Mouse (Mus musculus) gastrocnemius, postnatal 36 days (tissue): ENCODE data around the gene Sfrp4. TPM values are rescaled to one million over a fixed set of nuclear protein-coding genes. Genes with fewer than 3 reads are reported as not detected.

ENCODE experiments used
- DNase-seq, 2 experiments: peaks; one replicate each; pipeline ENCODE4 v3.0.0; 2022
- intact Hi-C: fragments of 180-260 bp; cut with DNase I; formaldehyde crosslinking; loops from one replicate; pipeline ENCODE4 v1.15.1; 2025
- total RNA-seq, 2 experiments: library from RNA; stranded (reverse); gene quantifications; 2 replicates each; pipeline ENCODE4 v1.2.3; 2021

Sfrp4 gene
- total RNA-seq, 2 experiments from 2014 or later: 3.1 to 3.5 TPM

DNA sequence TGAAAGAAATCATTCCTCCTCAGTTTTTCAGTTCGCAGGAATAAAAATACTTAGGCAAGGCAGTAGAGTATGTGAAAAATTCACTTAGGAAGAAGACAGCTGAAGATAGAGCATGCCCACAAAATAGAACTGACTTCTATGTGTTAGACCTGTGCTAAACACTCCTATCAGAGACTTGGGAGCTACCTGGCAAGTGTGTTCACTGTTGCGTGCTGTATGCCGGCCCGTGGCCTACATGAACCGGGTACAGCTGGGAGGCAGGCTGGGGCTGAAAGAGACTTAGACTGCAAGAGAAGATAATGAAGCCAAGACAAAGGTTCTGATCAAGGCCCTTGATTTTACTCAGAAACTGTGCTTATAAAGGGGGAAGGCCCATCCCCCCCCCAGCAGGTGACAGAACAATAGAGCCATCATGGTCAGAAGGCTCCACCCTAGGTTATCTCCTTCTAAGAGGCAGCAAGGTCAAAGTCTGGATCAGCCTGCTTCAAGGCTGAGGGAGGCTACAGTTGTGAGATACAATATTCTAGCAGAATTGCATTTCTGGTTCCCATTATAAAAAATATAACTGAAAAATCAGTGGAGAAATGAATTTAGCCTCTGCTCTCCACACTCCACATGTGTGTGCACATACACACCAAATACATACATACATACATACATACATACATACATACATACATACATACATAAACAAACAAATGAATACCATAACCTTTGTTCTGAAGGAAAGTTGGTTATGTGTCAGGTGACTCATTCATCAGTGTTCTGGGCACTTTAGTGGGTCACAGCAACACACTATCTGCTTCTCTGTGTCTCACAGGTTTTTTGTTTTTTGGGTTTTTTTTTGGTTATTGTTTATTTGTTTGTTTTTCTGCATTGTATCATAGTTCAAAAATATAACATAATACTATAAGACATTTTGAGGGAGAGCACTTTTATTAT is 8.1 kb downstream of the Sfrp4 start:
- intact Hi-C loops: loop anchor here (10.0 kb wide), 1 partner anchor 176 kb away; no protein-coding TSS in a partner anchor
- DNase-seq: no peak

DNA sequence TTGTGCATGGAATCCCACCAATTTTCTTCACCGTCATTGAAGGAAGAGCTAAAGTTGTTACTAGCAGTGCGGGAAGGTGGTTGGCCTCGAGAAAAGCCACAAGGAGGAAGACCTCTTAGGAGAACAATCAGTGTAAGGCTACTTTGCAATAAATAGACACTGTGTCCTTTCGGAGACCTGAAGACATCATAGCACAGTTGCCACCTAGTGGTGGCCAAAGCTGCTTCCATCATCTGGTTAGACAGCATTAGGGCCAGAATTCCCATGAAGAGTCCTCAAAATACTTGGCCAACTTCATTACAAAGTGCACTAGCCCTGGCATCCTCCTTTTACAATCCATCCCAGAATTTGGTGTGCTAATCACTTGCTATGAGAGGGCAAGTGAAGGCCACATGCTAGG is 13.2 kb downstream of the Sfrp4 start:
- DNase-seq: no peak
- intact Hi-C loops: loop anchor here (10.0 kb wide), 1 partner anchor 181 kb away; no protein-coding TSS in a partner anchor

- intact Hi-C loops: loop anchor here (5.0 kb wide), 2 partner anchors 273 to 293 kb away; no protein-coding TSS in a partner anchor
These were observed 17.4 kb downstream of the Sfrp4 start for GRCm38 (mm10) chr13:19640203-19640851.

DNA sequence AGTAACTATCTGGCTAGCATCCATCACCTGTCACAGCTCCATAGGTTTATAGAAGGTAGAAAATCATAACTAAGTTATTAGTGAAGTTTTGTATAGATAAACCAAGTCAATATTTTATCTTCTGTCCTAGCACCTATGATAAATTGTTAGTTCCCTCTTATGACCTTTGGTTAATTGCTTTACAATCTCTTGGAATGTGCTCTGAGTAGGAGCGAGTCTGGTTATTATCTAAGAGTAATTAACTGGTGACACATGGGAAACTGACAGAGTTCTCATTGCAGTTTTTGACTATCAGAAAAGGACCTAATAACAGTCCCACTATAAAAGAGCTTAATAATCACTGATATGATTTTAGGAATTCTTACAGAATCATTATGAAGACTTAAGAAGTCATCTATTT is 20.6 kb downstream of the Sfrp4 start:
- no peak for DNase-seq
- intact Hi-C loops: loop anchor here (5.0 kb wide), 2 partner anchors 276 to 296 kb away; no protein-coding TSS in a partner anchor

More at GRCm38 (mm10) chr13:19640203-19640851, 17.4 kb downstream of the Sfrp4 start:
- no peak for DNase-seq

GRCm38 (mm10) chr13:19644225-19644624 is 21.3 kb downstream of the Sfrp4 start:
- no peak for DNase-seq
- intact Hi-C loops: loop anchor here (5.0 kb wide), 2 partner anchors 277 to 297 kb away; no protein-coding TSS in a partner anchor

DNA sequence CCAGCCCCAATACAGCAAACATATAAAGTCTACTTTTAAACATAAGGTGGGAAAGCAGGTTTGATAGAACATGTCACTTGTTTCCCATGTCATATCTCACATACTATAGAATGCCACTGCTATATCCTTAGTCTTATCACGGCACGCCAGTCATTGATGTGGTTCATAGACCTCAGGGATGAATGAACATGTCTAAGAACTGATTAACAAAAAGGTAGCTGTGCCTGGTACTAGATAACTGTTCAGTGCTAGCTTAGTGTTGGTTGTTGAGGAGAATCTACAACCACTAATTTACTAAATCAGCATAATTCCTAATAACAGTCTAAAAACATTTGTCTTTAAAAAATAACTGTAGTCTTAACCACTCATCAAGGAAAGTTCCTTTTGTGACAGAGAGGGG is 26.9 kb downstream of the Sfrp4 start:
- intact Hi-C loops: no loop called here
- no peak for DNase-seq

DNA sequence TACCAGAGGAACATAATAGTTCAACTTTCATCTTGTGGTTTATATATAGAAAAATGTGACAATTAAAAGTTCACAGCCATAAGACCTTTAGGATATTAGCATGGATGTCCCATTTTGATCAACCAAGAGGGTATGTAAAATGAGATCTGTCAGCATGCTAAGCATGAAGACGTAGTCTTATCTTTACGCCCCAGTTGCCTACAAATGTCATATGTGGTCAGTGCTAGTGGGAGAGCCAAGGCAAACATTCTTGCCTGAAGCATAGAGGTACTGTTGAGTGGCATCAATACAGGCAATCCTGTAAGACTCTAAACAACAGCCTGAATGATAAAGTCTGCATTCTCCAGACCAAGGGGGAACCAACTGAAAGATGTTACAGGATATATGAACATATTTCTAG is 29.5 kb downstream of the Sfrp4 start:
- intact Hi-C loops: no loop called here
- no peak for DNase-seq

GRCm38 (mm10) chr13:19668355-19669140 is 45.6 kb downstream of the Sfrp4 start:
- intact Hi-C loops: no loop called here
- no peak for DNase-seq

DNA sequence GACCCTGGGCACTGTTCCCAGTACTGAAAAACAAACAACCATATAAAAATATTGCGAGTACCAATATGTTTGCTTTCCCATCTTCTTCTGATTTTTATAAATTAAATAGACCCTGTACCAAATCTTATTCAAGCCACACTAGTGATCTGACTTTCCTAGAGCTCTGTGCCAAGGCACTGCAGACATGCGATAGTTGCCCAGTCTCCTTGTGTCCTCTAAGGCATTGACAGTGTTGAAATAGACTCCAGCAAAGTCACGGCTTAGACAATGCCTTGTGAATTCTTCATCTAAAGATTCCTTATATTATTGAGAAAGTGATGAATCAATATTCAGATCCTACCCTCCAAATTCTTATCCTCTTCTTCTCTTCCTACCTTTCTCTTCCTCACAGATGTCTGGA is 51.1 kb downstream of the Sfrp4 start:
- intact Hi-C loops: no loop called here
- no peak for DNase-seq

DNA sequence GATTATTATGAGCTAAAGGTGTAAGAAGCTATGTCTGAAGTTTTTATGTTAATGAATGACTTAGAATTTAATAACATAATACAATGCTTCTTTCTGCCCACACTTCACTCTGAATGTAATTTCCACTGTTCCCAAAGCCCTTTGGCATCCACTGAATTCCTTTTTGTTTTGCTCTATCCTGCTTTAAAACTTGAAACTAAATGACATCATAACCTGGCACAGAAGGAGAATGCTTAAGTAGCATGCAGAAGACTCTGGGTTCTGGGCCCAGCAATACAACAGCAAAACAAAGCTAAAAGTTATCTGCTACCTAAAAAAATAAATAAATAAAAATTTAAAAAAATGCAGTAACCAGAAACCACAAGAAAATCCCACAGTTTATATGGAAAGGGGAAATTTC is 51.7 kb downstream of the Sfrp4 start:
- intact Hi-C loops: no loop called here
- DNase-seq: no peak

Other genes starting within 250 kb of the Sfrp4 start
- 1 to 10 TPM; 5.9 to 6.1 TPM for gene Stard3nl, start 227.3 kb upstream of the Sfrp4 start, total RNA-seq
- gene Epdr1, start 3.2 kb upstream of the Sfrp4 start, total RNA-seq: 100 to 1,000 TPM in 1 of 2 experiments, 10 to 100 TPM in 1; 85.8 to 106 TPM
- gene Nme8, start 74.7 kb downstream of the Sfrp4 start, total RNA-seq: not detected
- gene Gpr141, start 201.2 kb downstream of the Sfrp4 start, total RNA-seq: not detected